Mouse (Mus musculus) bone marrow, adult 2 months (tissue): ENCODE data around the gene Terb2.

Experiments
- CTCF ChIP-seq: fragments of 200-500 bp; IDR thresholded peaks from 2 replicates; pipeline ENCODE4 v1.5.1; 2011; ENCODE audit warnings: low read length, control low read depth; ENCODE audit not compliant: control insufficient read depth, insufficient read depth
- POLR2A ChIP-seq: fragments of 200-500 bp; IDR thresholded peaks from 2 replicates; pipeline ENCODE4 v1.6.1; 2011; ENCODE audit warnings: low read depth, mild to moderate bottlenecking, control low read depth, low read length, borderline replicate concordance; ENCODE audit not compliant: control insufficient read depth

DNA sequence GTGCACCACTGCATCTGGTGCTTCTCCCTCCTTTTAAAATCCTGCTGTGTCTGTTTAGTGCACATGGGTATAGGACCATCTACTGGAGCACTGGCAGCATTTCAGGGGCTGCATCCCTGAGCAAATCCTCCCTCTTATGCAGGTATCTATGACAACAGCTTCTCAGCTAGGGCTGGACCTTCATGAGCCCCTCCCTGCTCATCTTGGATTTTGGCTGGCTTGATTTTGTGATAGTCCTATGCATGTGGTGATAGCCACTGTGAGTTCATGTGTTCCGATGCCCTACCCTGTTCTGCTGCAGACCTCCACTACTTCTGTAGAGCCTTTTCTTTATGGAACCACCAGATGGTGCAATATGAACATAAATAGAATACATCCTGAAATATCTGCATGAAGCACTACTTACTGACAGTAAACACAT is 8.4 kb downstream of the Terb2 start:
- TF ChIP-seq CTCF: no peak
- no peak for TF ChIP-seq POLR2A
